Mouse (Mus musculus) CH12.LX (cell line): ENCODE measurements around the gene Mrpl58. TPM values are rescaled to one million over a fixed set of nuclear protein-coding genes. Genes with fewer than 3 reads are reported as not detected.

Source experiments
- DNase-seq: peaks from one replicate; pipeline ENCODE4 v3.0.0-alpha.2; 2013; ENCODE audit errors: extremely low read depth
- H3K27ac ChIP-seq: 2 replicates; pipeline ENCODE4 v1.5.1; 2012; ENCODE audit warnings: low read depth, mild to moderate bottlenecking, control low read depth, moderate library complexity; ENCODE audit not compliant: insufficient read depth
- H3K27me3 ChIP-seq: replicated peaks from 2 replicates; pipeline ENCODE3; 2012; ENCODE audit warnings: inconsistent platforms
- H3K36me3 ChIP-seq, 2 experiments: replicated peaks in 1 of 2; 2 replicates each; pipeline versions ENCODE3 to v1.6.1; 2012; ENCODE audit warnings: inconsistent platforms in 1 of 2, low read length in 1 of 2, mild to moderate bottlenecking in 1 of 2, mixed read lengths in 1 of 2, moderate library complexity in 1 of 2; ENCODE audit not compliant: control insufficient read depth in 1 of 2, insufficient read depth in 1 of 2
- H3K4me1 ChIP-seq, 2 experiments: 2 replicates each; pipeline ENCODE4 v1.6.1; 2012; ENCODE audit warnings: inconsistent platforms in 1 of 2, moderate library complexity in 1 of 2; ENCODE audit not compliant: insufficient read depth in 2 of 2, control insufficient read depth in 1 of 2
- H3K4me2 ChIP-seq: 2 replicates; pipeline ENCODE4 v1.6.1; 2012; ENCODE audit warnings: low read depth, mild to moderate bottlenecking, control low read depth; ENCODE audit not compliant: poor library complexity, insufficient read depth, severe bottlenecking
- H3K4me3 ChIP-seq, 3 experiments: fragments of 150-350 bp in 1 of 3; sonication (generic) in 1 of 3; replicated peaks in 1 of 3; 2 replicates each; pipeline versions ENCODE3 to v1.5.1; 2011 to 2012; ENCODE audit warnings: low read depth in 2 of 3, low read length in 2 of 3, mild to moderate bottlenecking in 2 of 3, moderate library complexity in 2 of 3, control low read depth in 1 of 3, improper control_type of control experiment in 1 of 3, inconsistent platforms in 1 of 3, mixed read lengths in 1 of 3; ENCODE audit not compliant: poor library complexity in 1 of 3
- H3K79me2 ChIP-seq: replicated peaks from 2 replicates; pipeline ENCODE4 v1.6.1; 2012; ENCODE audit warnings: mild to moderate bottlenecking, moderate library complexity; ENCODE audit not compliant: control insufficient read depth, poor library complexity, insufficient read depth, severe bottlenecking; ENCODE audit errors: extremely low read depth
- H3K9ac ChIP-seq: 2 replicates; pipeline ENCODE4 v1.6.1; 2012; ENCODE audit warnings: low read depth, mild to moderate bottlenecking, control low read depth, moderate library complexity; ENCODE audit not compliant: insufficient read depth
- H3K9me3 ChIP-seq: replicated peaks from 2 replicates; pipeline ENCODE3; 2012; ENCODE audit warnings: low read length, inconsistent platforms, mixed read lengths
- CHD1 ChIP-seq: IDR thresholded peaks from 2 replicates; pipeline ENCODE4 v1.6.1; 2012; ENCODE audit warnings: low read depth, low read length, improper control_type of control experiment, inconsistent platforms
- CHD2 ChIP-seq: IDR thresholded peaks from 2 replicates; pipeline ENCODE4 v1.6.1; 2011; ENCODE audit warnings: low read length, improper control_type of control experiment
- ELF1 ChIP-seq: IDR thresholded peaks from 2 replicates; pipeline ENCODE4 v1.6.1; 2014; ENCODE audit warnings: low read depth, mild to moderate bottlenecking, inconsistent platforms, low read length, improper control_type of control experiment
- JUN ChIP-seq: IDR thresholded peaks from 2 replicates; pipeline ENCODE4 v1.6.1; 2011; ENCODE audit warnings: low read depth, mild to moderate bottlenecking, low read length, improper control_type of control experiment, moderate library complexity; ENCODE audit not compliant: insufficient read depth
- JUND ChIP-seq: conservative IDR thresholded peaks from 2 replicates; pipeline ENCODE4 v1.6.1; 2011; ENCODE audit warnings: low read depth, low read length, improper control_type of control experiment
- KAT2A ChIP-seq: IDR thresholded peaks from 2 replicates; pipeline ENCODE4 v1.6.1; 2012; ENCODE audit warnings: low read length, improper control_type of control experiment, inconsistent platforms; ENCODE audit not compliant: insufficient replicate concordance
- MAX ChIP-seq: IDR thresholded peaks from 2 replicates; pipeline ENCODE4 v1.6.1; 2011; ENCODE audit warnings: low read length, improper control_type of control experiment
- MXI1 ChIP-seq: IDR thresholded peaks from 2 replicates; pipeline ENCODE4 v1.6.1; 2011; ENCODE audit warnings: mild to moderate bottlenecking, low read depth, low read length, improper control_type of control experiment
- MYC ChIP-seq: IDR thresholded peaks from 2 replicates; pipeline ENCODE4 v1.6.1; 2011; ENCODE audit warnings: low read depth, mild to moderate bottlenecking, improper control_type of control experiment, low read length
- NRF1 ChIP-seq: IDR thresholded peaks from 2 replicates; pipeline ENCODE4 v1.6.1; 2014; ENCODE audit warnings: low read depth, mild to moderate bottlenecking, inconsistent platforms, low read length, improper control_type of control experiment, moderate library complexity
- PAX5 ChIP-seq: IDR thresholded peaks from 2 replicates; pipeline ENCODE4 v1.6.1; 2012; ENCODE audit warnings: low read length, inconsistent platforms, mixed read lengths
- POLR2A ChIP-seq: IDR thresholded peaks from 2 replicates; pipeline ENCODE4 v1.6.1; 2011; ENCODE audit warnings: low read depth, mild to moderate bottlenecking, improper control_type of control experiment, low read length
- RAD21 ChIP-seq: IDR thresholded peaks from 2 replicates; pipeline ENCODE4 v1.6.1; 2011; ENCODE audit warnings: low read depth, mild to moderate bottlenecking, low read length, improper control_type of control experiment, moderate library complexity
- RCOR1 ChIP-seq: conservative IDR thresholded peaks from 2 replicates; pipeline ENCODE4 v1.6.1; 2012; ENCODE audit warnings: low read depth, mild to moderate bottlenecking, inconsistent platforms, low read length, improper control_type of control experiment
- SIN3A ChIP-seq: IDR thresholded peaks from 2 replicates; pipeline ENCODE4 v1.6.1; 2012; ENCODE audit warnings: low read length, improper control_type of control experiment, inconsistent platforms
- TCF12 ChIP-seq: IDR thresholded peaks from 2 replicates; pipeline ENCODE4 v1.6.1; 2014; ENCODE audit warnings: low read depth, mild to moderate bottlenecking, inconsistent platforms, low read length, improper control_type of control experiment
- USF1 ChIP-seq: IDR thresholded peaks from 2 replicates; pipeline ENCODE4 v1.6.1; 2014; ENCODE audit warnings: low read depth, mild to moderate bottlenecking, inconsistent platforms, low read length, improper control_type of control experiment
- ZKSCAN1 ChIP-seq: IDR thresholded peaks from 2 replicates; pipeline ENCODE4 v1.6.1; 2012; ENCODE audit warnings: low read depth, inconsistent platforms, low read length, improper control_type of control experiment, borderline replicate concordance
- ZMIZ1 ChIP-seq: IDR thresholded peaks from 2 replicates; pipeline ENCODE4 v1.6.1; 2012; ENCODE audit warnings: low read depth, mild to moderate bottlenecking, inconsistent platforms, low read length, improper control_type of control experiment
- ZNF384 ChIP-seq: IDR thresholded peaks from 2 replicates; pipeline ENCODE4 v1.6.1; 2012; ENCODE audit warnings: low read depth, low read length, improper control_type of control experiment, inconsistent platforms
- dilution Hi-C: fragments of 300-500 bp; cut with MboI; formaldehyde crosslinking; loops from 2 replicates; pipeline ENCODE4 v1.14.3; 2020; ENCODE audit warnings: low sequenced_read_pairs; ENCODE audit not compliant: extremely low pct_unique_long_range_greater_than_20kb, extremely low pct_ligation_motif_present
- in situ Hi-C: fragments of 300-500 bp; cut with MboI; formaldehyde crosslinking; loops from 3 replicates; pipeline ENCODE4 v1.14.3; 2019; ENCODE audit warnings: low sequenced_read_pairs, low pct_ligation_motif_present, low pct_unique_long_range_greater_than_20kb, mixed read lengths
- polyA plus RNA-seq: library from polyadenylated mRNA; unstranded; fragments of >175 nt; gene quantifications from 2 replicates; pipeline ENCODE4 v1.2.1, GENCODE M21; 2012; ENCODE audit warnings: low read depth; ENCODE audit not compliant: insufficient read length
- total RNA-seq, 2 experiments: library from RNA; depleted of rRNA; stranded (reverse); fragments of 300-350 nt in 1 of 2; fragments of >200 nt in 1 of 2; gene quantifications; 2 replicates each; pipeline ENCODE4 v1.2.3; 2012 to 2014

Mrpl58 gene
- total and polyA plus RNA-seq, 3 experiments = 113 to 161 (median 157) TPM

DNA sequence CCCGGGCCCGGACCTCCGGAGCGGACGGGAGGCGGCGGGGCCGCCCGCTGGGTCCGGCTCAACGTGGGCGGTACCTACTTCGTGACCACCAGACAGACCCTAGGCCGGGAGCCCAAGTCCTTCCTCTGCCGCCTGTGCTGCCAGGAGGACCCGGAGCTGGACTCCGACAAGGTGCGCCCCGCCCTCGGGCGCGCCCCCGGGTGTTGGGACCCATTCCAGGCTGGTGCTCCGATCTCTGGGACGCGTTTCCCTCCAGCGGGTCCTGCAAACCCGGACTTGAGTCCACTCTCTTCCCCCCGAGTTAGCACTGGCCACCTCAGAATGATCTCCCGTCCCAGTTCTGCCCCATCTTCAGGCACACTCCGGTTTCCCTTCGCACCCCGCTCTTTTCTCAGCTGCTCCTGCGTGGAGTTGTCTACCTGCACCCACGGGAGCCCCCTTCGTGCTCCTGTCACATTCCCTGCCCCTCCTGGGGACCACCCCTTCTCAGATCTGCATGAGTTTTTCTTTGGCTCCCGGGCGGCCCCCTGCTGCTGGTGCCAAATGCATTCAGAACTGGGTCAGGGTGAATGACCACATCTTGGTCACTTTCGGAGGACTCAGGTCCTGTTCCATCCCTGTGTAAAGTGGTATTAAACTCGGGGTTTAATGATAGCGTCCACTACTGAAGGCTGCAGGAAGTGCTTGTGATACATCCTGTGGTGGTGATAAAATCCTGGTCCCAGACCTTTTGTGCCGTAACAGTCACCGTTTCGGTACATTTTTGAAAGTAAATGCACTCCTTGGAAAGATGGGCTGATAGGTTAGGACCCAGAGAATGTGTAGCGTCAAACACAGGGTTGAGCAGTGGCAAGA lies 17.0 kb downstream of the Mrpl58 start:
- Histone ChIP-seq H3K4me1 (peaks cover 3 to 46% of the 10 kb centered on the region in 2 experiments), H3K4me2 (peak overlapping the region; percentile 93), H3K9ac (peak overlapping the region; percentile 83), H3K27me3 (no peaks in the 10 kb centered on the region), H3K79me2 (peaks cover 27% of the 10 kb centered on the region), H3K36me3 (peaks cover 14 to 54% of the 10 kb centered on the region in 2 experiments), H3K9me3 (no peaks in the 10 kb centered on the region), H3K4me3 (peak overlapping the region; percentile 81 to 97 (median 84)), H3K27ac (no peak overlapping the region)
- TF ChIP-seq MYC = no peak
- TF ChIP-seq JUND = no peak
- TF ChIP-seq ZNF384 = no peak
- TF ChIP-seq RCOR1 = no peak
- TF ChIP-seq CHD2 = no peak
- no peak for TF ChIP-seq ZMIZ1
- no peak; the same call in none of the 2 replicates for TF ChIP-seq CHD1
- TF ChIP-seq MXI1 = peak; percentile 60; the same call in 1 of the 2 replicates
- TF ChIP-seq PAX5 = no peak
- in situ Hi-C loops (no loop called here), dilution Hi-C loops (no loop called here)
- DNase-seq = no peak

DNA sequence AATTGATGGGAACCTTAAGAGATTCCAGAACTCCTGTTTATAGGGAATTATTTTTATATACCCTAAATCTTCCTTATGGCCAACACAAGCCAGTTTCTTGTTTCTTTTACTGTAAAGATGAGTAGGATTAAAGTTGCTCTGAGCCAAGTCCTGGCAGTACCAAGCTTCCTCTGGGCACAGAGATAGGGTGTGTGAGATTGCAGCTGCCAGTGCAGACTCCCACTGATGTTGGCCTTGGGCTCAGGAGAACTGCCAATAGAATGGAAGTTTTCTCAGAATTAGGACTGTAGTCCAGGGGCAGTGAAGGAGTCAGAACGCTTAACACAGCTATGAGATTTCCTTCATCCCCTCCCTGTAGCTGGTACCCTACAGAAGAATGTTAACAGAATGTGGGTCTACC lies 17.8 kb downstream of the Mrpl58 start:
- Histone ChIP-seq H3K36me3 (peaks cover 8 to 54% of the 10 kb centered on the region in 2 experiments), H3K27me3 (no peaks in the 10 kb centered on the region), H3K79me2 (peaks cover 27% of the 10 kb centered on the region), H3K4me2 (peak overlapping the region; percentile 93), H3K9ac (peak overlapping the region; percentile 83; the same call in 1 of the 2 replicates), H3K4me1 (peaks cover 3 to 46% of the 10 kb centered on the region in 2 experiments), H3K27ac (no peak overlapping the region), H3K4me3 (peak overlapping the region in 1 of 3 experiments; percentile 97), H3K9me3 (no peaks in the 10 kb centered on the region)
- dilution Hi-C loops (no loop called here), in situ Hi-C loops (no loop called here)
- no peak for TF ChIP-seq POLR2A
- TF ChIP-seq ZNF384 = no peak
- TF ChIP-seq CHD1 = no peak
- no peak for TF ChIP-seq ELF1
- TF ChIP-seq USF1 = no peak
- no peak for TF ChIP-seq RAD21
- no peak for DNase-seq

DNA sequence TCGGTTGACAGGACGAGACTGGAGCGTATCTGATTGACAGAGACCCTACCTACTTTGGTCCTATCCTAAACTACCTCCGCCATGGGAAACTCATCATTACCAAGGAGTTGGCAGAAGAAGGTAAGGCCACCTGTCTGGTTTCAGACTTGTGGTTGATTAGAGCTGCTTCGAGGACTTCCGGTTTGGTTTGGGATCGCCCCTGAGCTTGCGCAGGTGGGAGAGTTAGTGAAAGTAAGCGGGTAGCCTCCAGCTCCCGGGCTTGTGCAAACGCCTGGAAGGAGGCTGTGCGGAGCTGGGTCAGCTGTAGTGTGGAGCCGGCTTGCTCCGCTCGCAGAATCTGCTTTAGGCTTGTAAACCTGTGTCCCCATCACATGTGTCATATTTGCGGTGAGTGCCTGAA lies 18.4 kb downstream of the Mrpl58 start:
- Histone ChIP-seq H3K27ac (no peak overlapping the region), H3K79me2 (peaks cover 22% of the 10 kb centered on the region), H3K4me2 (no peak overlapping the region), H3K9me3 (no peaks in the 10 kb centered on the region), H3K4me3 (no peak overlapping the region), H3K36me3 (peaks cover 3 to 54% of the 10 kb centered on the region in 2 experiments), H3K9ac (no peak overlapping the region), H3K4me1 (peaks cover 3 to 42% of the 10 kb centered on the region in 2 experiments), H3K27me3 (no peaks in the 10 kb centered on the region)
- no peak for DNase-seq
- in situ Hi-C loops (no loop called here), dilution Hi-C loops (no loop called here)
- peak; percentile 72 for TF ChIP-seq NRF1
- no peak for TF ChIP-seq KAT2A
- peak; percentile 44; the same call in 1 of the 2 replicates for TF ChIP-seq ELF1
- peak; percentile 28; the same call in 1 of the 2 replicates for TF ChIP-seq TCF12
- TF ChIP-seq SIN3A = no peak
- no peak for TF ChIP-seq ZKSCAN1
- TF ChIP-seq MAX = no peak
- 0 out of 2 replicates have a peak, but pooled peaks have one; percentile 34 for TF ChIP-seq MXI1
- TF ChIP-seq JUN = no peak
